Mouse (Mus musculus): ENCODE results near the gene Npat.

Npat gene

DNA sequence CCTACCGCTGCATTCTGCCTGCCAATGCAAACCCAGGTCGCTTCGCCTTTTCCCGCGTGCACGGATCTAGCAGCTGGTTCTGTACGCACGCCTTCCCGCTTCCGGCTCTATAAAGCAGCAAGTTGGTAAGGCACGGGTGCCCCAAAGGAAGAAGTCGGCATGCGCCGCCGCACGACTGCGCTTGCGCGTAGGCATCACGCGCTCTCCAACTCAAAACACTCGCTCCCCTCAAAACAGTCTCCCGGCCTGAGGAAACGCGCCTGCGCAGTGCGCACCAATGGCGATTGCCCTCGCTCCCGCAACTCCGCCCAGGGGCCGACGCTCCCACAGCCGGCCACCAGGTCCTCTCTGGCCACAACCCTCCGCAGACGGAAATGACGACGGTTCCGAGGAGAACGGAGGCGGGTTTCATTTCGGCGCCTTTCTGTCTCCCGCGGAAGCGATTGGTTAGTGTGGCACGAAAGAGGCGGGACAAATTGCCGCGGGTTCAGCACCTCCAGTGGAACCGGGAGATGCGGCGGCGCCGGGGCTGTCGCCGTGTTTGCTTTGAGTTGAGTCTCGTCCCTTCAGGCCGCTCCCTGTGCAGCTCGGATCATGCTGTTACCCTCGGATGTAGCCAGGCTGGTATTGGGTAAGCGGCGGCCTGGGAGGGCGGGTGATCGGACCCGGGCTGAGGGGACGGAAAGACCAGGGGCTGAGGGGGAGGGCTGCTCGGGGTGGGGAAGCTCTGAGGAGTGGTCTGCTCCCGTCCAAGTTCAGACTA, at the start of gene Npat, which contains the start of gene Atm:
TSS of gene Npat (plus strand) at position 490 of the 763 bp plus-strand sequence.
TSS of gene Atm (minus strand) at position 183 of the 763 bp plus-strand sequence.
- DNase-seq (ENCODE audit: low spot score), result peak; percentile 99

DNA sequence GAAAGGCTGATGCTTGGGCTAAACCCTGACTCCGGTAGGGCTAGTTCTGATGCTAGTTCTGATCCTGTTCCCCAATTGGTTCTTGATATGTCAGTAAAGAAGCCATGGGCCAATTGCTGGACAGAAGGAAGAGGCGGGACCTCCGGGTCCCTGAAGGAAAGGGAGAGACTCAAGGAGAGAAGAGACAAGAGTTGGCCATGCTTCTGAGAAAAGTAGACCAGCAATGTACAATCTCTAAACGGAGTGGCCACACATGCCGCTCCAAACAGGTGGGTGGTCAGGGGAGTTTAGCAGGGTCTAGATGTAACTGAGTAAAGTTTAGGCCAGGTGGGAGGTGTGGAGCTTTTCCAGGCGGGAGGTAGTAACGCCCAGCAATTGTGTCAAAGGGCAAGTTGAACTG, 28.8 kb upstream of the Npat start:
- DNase-seq (ENCODE audit: low spot score), result no peak

DNA sequence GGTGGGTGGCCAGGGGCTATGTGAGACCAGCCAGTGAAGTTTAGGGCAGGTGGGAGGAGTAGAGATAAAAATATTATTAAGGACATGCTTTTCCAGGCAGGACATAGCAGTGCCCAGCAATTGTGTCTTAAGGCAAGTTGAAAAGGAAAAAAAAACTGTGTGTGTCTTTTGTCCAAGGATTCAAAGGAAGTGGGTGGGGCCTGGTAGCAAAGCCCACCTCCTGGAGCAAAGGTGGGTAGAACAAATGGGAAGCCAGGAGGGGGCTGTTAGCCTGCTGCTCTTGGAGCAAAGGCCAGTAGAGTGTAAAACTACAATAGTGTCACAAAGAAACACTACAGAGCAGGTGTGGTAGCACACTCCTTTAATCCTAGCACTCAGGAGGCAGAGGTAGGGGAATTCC, 22.8 kb upstream of the Npat start:
- no peak for DNase-seq (ENCODE audit: low spot score)

GRCm38 (mm10) chr9:53517373-53518009, 19.4 kb upstream of the Npat start:
- DNase-seq (ENCODE audit: low spot score), result no peak

GRCm38 (mm10) chr9:53535416-53536320, 1.2 kb upstream of the Npat start:
- peak; percentile 4 for DNase-seq (ENCODE audit: low spot score)

DNA sequence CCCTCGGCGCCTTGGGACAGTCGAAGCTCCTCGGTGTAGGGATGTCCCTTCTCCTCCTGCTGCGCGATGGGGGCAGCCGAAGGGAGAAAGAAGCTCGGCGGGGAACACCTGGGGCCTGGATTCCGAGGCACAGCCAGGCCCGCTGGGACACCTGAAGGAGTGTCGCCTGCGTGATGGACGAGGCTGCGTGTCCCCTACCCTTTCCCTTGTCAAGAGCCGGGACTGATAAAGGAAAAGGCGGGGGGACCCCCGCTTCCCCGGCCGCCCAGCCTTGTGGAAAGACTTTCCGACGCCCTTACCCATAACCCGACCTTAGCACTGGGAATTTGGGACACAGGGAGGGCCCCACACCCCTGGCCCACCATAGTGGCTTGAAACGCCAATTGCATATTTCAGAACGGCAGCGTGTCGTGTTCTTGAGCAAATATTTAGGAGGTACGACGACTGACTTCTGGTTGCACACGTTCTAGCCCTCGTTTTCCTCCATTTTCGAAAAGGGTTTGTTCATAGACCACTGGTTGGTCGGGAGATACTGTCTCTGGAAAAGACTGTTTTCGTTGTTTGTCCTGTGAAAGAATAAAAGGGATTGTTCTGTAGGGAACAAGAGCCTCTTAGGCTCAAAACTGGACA, 604 bp downstream of the Npat start:
- DNase-seq (ENCODE audit: low spot score), result no peak

GRCm38 (mm10) chr9:53570662-53571061, 33.8 kb downstream of the Npat start:
- no peak for DNase-seq (ENCODE audit: low spot score)

- no peak for DNase-seq (ENCODE audit: low spot score)
Measured at GRCm38 (mm10) chr9:53572516-53573307, 35.9 kb downstream of the Npat start.

DNA sequence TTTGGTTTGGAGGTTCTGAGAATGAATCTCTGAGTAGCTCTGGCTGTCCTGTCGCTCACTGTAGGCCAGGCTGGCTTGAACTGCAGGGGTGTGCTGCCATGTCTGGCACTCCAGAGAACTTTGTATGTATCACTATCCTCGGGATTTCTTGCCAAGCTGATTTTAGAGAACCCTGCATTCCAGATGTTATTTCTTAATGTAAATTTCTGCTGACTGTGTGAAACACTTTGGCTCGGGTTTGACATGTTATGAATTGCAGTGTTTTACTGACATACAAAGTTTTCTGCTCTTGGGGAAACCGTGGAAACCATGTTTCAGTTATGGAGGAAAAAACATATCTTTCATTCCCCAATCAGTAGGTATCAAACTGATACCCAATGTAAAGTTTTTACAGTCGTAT, 38.9 kb downstream of the Npat start:
- DNase-seq (ENCODE audit: low spot score), result no peak

GRCm38 (mm10) chr9:53581870-53582269, 45.0 kb downstream of the Npat start:
- DNase-seq (ENCODE audit: low spot score), result no peak

GRCm38 (mm10) chr9:53594764-53595163, 57.9 kb downstream of the Npat start:
- DNase-seq (ENCODE audit: low spot score), result peak; percentile 59

- no peak for DNase-seq (ENCODE audit: low spot score)
Measured at GRCm38 (mm10) chr9:53596971-53597600, 60.2 kb downstream of the Npat start.

- DNase-seq (ENCODE audit: low spot score), result no peak
Measured at GRCm38 (mm10) chr9:53598631-53599030, 61.8 kb downstream of the Npat start.

GRCm38 (mm10) chr9:53601541-53601940, 64.7 kb downstream of the Npat start:
- no peak for DNase-seq (ENCODE audit: low spot score)

DNA sequence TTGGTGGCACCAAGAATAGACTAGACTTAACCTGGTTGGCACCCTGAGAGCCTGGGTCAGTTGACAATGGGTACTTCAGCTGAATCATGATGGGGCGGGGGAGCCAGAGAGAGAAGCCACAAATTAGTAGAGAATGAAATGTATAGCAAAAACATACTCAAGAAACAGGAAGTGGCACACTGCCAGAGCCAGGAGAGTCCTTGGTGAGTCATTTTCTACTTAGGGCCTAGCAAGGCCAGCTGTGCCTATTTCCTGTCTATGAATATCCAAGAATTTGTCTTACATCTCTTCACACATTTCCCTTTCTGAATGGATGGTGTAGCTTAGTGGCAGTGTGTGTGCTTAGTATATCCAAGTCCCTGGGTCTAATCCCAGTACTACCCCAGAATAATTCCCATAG, 66.5 kb downstream of the Npat start:
- DNase-seq (ENCODE audit: low spot score), result no peak

- no peak for DNase-seq (ENCODE audit: low spot score)
Measured at GRCm38 (mm10) chr9:53603849-53604248, 67.0 kb downstream of the Npat start.

DNA sequence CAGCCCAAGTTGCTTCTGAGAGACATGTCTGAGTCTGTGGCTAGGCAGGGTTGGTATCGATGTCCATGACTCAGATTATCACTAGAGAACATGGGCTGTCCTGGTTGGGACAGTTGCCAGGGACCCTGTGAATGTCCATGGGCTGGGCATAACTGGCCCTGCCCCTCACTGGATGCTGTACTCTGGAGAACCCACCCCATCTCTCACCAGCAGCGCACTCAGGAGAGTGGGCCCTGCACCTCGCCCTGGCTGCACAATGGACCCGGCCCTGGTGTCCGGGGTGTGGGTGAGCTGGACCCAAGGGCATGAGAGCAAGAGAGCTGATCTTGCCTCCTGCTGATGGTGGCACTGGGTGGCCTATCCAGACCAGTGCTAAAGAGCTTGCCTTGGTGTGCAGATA, 68.1 kb downstream of the Npat start:
- DNase-seq (ENCODE audit: low spot score), result no peak

DNA sequence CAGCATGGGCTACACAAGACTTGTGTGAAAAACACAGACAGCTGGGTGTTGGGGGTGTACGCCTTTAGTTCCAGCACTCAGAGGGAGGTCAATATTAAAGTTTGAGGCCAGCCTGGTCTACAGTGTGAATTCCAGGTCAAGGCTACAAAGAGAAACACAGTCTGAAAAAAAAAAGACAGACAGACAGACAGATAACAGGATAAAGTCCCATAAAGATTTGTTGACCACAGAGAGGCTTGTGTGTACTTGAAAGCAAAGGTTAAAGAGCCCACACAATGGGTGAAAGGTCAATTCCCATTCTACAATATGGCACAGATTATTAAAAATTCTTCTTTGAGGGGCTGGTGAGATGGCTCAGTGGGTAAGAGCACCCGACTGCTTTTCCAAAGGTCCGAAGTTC, 70.3 kb downstream of the Npat start:
- DNase-seq (ENCODE audit: low spot score), result no peak

- DNase-seq (ENCODE audit: low spot score), result no peak
Measured at GRCm38 (mm10) chr9:53607816-53608215, 71.0 kb downstream of the Npat start.

- no peak for DNase-seq (ENCODE audit: low spot score)
Measured at GRCm38 (mm10) chr9:53609306-53609967, 72.6 kb downstream of the Npat start.
